Mouse (Mus musculus): Measurements from ENCODE around the gene Ptprf.

- TF ChIP-seq CTCF (IDR thresholded peaks at IDR 0.05; ENCODE audit: insufficient read depth, low read length): no peak
- TF ChIP-seq POLR2A (IDR thresholded peaks at IDR 0.05; ENCODE audit: borderline replicate concordance, extremely low read depth, low read depth, low read length): no peak
Measured at GRCm38 (mm10) chr4:118254953-118255352, 36.3 kb downstream of the Ptprf start.

Measured in lung, adult 2 months (tissue).